Mouse (Mus musculus) gonadal fat pad, adult 2 months (tissue): ENCODE results near the gene C130026I21Rik. TPM values are rescaled to one million over a fixed set of nuclear protein-coding genes. Genes with fewer than 3 reads are reported as not detected.
"Not testable (repeated sequence)": the region's sequence is repeated elsewhere in the genome, so short reads cannot be mapped to it uniquely, and the experiment has no call there.

Experiments used
- DNase-seq: peaks from one replicate; pipeline ENCODE4 v3.0.0-alpha.2; 2012; ENCODE audit warnings: low read depth
- polyA plus RNA-seq: library from polyadenylated mRNA; depleted of rRNA; stranded (reverse); fragments of >200 nt; gene quantifications from 2 replicates; pipeline ENCODE4 v1.2.3, GENCODE M21; 2012; rRNA removed

C130026I21Rik gene
- polyA plus RNA-seq, result 0.34 and 0.44 TPM in 2 replicates

DNA sequence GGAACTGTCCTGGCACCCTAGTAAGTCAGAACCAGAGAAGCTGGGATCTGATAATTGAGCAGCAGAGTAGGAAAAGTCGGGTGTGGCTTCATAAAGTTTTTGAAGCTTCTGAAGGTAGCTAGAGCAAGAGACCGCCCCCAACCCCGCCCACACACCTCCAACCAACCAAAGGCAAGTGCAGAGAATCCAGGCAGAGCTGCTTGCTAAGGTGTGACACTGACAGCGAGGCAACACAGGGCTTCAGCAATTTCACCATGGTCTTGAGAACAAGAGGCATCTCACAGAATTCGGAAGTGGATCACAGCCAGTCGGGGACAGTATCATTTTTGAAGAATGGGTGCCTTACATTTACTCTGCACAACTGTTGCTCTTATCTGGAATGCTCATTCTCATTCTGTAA lies at the start of gene C130026I21Rik:
Gene C130026I21Rik (minus strand): TSS at position 101 of the 400 bp plus-strand sequence.
- not testable (repeated sequence) for DNase-seq

DNA sequence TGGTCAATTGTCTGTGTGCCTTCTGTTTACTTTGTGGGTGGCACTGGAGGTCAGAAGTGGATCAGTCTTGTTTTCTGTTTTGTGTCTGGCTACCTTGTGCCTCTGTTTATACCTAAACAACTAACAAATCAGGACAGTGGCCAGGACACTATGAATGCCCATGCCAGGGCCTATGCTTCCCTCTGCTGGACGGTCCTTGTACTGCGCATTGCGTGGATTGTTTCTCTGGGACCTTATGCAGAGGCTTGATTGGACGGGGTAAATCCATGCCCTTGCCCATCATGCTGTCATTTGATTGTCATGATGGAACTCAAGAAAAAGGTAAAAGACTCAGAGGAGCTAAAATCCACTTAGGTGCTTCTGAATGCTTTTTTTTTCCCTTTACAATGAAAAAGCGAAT lies 16.7 kb upstream of the C130026I21Rik start:
- DNase-seq, result not testable (repeated sequence)

DNA sequence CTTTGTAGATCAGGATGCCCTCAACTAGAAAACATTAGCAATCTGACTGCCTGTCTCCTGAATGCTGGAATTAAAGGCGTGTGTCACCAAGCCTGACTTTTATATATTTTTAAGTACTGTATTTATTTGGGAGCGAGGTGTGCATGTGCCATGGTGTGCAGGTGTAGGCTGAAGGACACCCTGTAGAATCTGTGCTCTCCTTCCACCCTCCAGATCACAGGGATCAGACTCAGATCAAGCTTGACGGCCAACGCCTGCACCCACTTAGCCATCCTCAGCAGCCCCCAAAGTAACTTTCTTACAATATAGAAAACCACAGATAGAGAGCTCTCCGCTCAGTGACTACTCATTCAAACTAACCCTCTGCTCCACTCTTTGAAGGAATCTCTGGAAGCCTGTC lies 6.1 kb upstream of the C130026I21Rik start:
- DNase-seq, result not testable (repeated sequence)

DNA sequence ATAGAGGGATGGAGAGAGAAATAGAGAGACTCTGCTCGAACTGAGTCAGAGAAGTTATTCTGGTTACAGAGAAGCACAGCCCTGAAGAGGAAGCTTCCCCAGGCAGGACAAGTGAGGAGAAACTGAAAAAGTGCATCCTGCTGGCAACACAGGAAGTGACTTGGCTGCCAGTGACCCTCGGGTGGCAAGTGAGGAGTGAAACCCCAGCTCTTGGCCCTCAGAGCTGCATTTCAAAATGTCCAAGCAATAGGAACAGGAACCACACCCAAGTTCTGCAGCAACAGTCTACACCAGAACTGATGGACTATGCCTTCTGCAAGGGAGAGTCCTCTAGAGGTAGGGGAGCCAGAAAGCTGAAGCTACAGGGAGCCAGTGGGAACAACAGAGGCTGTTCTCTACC lies 11.7 kb downstream of the C130026I21Rik start:
- not testable (repeated sequence) for DNase-seq

DNA sequence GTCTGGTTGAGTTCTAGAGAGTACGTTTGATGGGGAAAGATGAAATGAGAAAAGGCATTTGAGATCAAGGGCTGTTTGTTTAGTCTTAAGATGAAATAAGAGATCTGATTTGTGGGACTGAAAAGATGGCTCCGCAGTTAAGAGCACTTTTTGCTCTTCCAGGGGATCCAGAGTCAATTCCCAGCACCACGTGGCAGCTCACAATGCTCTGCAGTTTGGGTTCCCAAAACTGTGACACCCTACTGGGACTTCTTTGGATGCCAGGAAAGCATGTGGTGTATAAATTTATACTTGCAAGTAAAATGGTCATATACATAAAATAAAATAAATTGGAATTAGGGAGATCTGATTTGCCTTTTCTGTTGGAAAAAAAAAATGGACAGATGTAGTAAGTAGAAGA lies 15.1 kb downstream of the C130026I21Rik start:
- not testable (repeated sequence) for DNase-seq

DNA sequence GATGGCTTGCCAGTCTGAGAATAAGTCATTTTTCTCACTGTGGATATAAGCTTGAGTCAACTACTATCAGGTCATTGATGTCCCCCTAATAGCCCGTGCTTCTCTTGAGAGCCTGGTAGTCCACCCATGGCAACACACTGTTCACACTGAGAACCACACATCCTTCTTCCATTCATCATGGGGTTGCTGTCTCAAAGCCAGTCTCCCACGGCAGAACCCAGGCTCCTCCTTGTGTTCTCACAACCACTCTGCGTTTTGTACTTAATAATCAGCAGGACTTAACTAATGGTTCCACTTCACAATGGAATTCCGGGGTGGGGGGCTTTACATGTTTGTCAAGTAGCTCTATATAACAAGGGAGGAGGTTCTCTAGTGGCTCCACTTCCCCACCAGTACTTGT lies 19.2 kb downstream of the C130026I21Rik start:
- DNase-seq, result not testable (repeated sequence)

DNA sequence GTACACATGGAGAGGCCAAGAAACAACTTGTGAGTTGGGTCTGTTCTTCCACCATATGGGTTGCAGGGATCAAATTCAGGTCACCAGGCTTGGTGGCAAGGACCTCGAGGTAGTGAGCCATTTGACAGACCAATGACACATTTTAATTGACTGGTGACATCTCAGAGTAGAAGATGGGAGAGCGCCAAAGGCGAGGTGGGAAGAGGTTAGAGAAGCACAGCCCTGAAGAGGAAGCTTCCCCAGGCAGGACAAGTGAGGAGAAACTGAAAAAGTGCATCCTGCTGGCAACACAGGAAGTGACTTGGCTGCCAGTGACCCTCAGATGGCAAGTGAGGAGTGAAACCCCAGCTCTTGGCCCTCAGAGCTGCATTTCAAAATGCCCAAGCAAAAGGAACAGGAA lies 21.4 kb downstream of the C130026I21Rik start:
- DNase-seq, result not testable (repeated sequence)

DNA sequence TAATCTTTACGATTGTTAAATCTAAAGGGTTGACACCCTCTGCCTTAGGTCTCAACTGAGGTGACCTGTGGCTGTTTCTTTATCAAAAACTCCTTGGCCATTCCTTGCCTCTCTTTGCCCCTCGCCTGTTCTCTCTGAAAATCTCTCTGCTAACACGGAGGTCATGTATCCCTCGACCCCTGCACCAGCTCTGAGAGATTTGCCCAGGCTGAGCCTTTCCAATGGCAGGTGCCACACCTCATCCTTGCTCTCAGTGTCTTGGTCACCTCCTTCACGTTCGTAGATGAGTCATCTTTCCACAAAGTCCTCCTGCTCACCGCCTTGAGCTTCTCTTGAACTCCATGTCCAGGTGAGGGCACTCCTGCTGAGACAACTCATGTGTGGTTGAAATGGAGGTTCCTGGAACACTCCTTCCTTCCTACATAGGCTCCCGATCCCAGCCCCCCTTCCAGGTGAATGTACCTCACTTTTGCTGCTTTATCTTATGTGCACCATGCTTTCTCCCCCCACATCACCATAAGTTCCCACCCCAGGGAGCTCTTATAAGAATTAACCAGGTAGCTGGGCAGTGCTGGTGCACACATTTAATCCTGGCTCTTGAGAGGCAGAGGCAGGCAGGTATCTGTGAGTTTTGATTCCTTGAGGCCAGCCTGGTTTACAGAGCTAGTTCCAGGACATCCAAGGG lies 23.4 kb downstream of the C130026I21Rik start:
- not testable (repeated sequence) for DNase-seq

DNA sequence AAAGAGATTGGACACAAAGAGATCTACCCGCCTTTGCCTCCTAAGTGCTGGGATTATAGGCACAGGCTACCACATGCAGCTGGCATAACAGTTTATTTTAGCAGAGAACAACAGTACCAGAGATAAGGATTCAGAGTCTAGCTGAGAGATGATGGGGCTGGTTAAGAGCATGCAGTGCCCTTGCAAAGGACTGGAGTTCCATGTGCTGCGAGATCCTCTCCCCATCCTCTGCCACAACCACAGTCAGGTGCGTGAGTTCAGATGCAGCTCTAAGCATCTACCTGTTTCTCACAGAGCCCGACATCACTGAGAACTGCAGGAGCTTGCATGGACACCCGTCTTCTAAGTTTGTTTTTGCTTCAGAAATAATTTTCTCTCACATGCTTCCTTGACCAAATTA lies 24.1 kb downstream of the C130026I21Rik start:
- DNase-seq, result not testable (repeated sequence)

DNA sequence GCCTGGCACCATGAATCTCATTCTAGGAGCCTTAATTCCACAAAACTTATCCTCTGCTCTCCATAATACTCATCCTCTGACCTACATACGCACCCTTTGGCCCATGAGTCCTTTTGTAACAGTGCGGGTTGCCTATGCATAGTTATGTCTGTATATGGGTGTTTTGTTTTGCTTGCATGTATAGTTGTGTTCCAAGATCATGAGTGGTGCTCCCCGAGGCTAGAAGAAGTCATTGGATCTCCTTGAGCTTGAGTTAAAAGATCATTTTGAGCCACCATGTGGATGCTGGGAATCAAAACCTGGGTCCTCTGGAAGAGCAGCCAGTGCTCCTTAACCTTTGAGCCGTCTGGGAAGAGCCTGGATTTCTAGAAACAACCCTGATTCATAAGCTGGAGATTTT lies 25.4 kb downstream of the C130026I21Rik start:
- DNase-seq, result not testable (repeated sequence)

DNA sequence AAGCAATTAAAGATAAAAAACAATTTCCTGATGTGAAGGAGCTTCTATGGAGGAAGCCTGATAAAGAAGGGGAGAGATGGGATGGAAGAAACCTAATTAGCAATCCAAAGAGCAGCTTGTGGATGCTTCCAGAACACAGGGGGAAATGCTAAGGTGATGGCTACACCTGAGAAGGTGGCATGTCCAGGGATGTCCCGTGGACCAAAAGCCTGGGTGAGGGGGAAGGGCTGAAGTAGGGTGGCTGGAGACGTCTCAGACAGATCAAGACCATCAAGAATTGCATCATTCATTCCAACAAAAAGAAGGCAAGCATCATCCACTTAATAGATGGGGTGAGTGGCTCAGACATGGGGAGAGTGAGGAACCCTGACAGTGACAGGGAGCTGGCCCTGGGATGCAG lies 27.3 kb downstream of the C130026I21Rik start:
- DNase-seq, result not testable (repeated sequence)

DNA sequence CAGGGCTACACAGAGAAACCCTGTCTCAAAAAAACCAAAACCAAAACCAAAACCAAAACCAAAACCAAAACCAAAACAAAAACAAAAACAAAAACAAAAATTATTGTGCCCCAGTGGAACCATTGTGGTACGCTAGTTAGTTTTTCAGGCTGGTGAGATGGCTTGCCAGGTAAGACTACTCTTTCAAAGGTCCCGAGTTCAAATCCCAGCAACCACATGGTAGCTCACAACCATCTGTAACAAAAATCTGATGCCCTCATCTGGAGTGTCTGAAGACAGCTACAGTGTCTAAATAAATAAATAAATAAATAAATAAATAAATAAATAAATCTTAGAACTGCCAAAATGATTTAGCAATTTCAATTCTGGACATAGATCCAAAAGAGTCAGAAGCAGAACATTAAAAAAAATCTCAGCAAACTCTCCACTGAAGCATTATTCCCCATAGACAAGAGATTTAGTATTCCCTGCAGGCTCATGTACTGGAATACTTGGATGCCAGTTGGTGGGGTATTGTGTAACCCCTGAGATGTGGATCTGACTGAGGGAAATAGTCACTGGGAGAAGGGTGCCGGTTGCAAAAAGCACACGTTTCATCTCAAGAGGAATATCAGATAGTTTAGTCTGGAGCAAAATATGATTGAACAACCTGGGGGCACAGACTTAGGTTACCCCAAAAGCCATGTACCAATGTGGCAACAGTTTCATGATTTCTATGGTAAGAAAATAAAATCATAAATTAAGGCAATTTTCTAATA lies 31.2 kb downstream of the C130026I21Rik start:
- DNase-seq, result not testable (repeated sequence)

DNA sequence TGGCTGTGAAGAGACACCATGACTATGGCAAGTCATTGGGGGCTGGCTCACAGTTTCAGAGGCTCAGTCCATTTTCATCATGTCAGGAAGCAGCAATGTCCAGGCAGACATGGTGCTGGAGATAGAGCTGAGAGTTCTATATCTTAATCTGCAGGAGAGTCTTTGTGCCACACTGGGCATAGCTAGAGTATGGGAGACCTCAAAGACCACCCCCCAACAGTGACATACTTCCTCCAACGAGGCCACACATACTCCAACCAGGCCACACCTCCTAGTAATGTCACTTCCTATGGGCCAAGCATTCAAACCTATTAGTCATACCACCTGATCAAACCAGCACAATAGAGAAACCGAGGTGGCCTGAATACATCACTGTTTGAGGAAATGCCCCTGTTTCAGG lies 63.8 kb downstream of the C130026I21Rik start:
- DNase-seq, result not testable (repeated sequence)

DNA sequence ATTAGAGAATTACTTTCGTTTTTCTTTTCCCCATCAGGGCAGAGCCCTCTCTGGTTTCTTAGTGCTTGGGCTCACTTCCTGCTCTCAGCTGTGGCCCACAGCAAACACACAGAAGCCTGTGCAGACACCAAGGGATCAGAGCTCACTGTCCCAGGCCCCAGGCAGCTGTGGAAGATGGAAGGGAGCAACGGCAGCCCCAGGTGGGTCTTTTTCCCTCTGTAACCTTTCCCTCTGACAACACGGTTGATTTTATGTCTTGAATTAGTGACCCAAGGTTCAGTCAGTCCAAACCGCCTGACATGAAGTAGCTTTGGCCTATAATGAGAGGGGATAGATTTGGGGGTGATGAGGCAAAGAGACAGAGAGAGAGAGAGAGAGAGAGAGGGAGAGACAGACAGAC lies 70.8 kb downstream of the C130026I21Rik start:
- DNase-seq, result not testable (repeated sequence)

DNA sequence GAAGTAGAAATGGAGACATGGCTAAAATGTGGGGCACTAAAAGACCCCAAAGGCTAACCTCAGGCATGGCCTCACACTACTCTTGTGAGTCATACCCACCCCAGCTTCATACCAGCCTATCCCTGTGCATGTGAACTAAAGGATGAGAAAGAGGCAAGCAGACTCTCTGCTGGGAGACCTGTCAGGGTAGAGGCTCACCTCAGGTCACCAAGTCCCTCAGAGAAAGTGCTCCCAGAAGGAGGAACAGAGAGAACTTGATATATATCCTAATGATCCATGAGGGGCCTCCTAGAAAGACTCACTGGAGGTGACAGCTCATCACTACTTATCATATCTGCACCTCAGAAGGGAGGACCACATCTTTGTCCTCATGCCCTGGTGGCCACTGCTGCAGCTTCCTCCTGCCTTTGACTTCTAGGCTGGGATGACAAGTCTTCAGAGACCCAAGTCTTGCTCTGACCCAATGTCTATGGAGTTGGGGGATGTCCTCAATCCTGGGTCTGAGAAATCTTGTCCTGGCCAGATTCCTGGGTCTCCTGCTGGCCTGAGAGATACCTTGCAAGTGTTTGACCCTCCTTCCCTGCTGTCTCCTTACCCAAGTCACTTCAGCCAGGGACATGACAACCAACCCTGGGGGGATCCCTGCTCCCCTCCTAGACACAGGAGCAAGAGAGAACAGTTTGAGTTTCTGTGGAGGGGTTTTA lies 71.6 kb downstream of the C130026I21Rik start:
- DNase-seq, result not testable (repeated sequence)

DNA sequence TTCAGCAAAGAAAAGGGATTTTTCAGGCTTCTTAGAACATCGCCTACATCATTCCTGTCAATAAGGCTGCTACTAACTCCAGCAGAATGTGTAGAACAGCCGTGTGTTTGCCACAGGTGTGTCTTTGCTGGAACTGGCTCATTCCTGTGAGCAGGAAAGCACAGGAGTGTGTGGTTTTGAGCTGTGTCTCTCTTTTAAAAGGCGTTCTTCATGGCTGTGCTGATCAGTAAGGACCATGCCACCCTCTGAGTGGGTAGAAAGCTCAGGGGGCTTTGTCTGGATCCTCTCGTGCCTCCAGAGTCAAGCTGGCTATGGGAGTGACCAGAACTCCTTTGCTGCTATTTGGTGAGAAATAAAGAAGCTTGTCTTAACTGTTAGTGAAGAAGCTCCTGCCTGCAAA lies 73.6 kb downstream of the C130026I21Rik start:
- DNase-seq, result not testable (repeated sequence)

DNA sequence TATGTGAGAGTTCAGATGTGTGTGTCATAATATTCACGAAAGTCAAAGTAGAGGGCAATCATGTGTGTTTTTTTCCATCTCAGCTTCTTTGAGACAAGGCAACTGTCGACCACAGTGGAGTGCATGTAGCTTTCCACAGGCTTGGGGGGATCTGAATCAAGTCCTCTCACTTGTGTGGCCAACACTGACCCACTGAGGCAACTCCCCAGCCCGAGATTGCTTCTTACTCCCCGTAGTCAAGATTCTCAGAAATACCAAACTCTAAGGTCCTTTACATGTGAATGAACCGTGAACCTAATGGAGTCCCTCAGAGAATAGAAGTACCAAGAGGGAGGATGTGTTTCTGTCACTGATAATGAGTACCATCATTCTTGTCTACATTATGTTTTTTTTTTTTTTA lies 76.6 kb downstream of the C130026I21Rik start:
- DNase-seq, result not testable (repeated sequence)

DNA sequence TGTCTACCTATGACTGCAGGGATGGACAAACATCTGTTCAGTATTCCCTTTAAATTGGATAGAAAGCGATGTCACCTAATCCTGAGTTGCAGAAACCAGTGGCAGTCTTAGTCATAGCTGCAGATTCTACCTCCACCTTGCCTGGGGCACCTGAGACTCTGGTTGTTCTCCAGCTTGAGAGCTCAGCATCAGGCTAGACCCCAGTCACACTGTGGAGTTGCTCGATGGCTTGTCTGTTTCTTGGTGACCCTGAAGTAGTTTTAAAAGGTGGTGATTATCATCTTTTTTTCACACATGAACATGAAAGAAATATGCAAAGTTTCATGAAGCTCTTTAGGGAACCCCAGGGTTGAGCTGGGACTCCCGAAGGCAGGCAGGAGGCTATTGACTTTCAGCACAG lies 88.4 kb downstream of the C130026I21Rik start:
- not testable (repeated sequence) for DNase-seq

DNA sequence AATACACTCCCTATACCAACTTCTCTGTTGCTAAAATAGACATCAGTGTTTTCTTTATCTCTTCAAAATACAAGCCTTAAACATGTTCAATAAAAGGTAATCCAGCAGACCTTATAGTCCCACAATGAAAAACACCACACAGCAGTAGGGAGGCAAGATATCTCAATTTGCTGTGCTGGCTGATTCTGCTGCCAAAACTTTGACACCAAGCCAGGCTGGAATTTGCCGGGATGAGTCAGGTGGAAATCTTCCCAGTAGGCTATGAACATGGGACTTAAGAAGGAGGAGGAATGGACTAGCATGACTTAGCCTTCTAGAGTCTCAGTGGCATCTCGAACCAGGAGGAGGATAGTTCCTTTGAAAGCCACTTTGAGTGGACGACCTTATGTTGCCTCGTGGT lies 91.4 kb downstream of the C130026I21Rik start:
- DNase-seq, result not testable (repeated sequence)

DNA sequence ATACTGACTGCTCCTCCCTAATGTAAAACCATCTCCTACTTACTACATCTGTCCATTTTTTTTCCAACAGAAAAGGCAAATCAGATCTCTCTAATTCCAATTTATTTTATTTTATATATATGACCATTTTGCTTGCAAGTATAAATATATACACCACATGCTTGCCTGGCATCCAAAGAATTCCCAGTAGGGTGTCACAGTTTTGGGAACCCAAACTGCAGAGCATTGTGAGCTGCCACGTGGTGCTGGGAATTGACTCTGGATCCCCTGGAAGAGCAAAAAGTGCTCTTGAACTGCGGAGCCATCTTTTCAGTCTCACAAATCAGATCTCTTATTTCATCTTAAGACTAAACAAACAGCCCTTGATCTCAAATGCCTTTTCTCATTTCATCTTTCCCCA lies 107.5 kb downstream of the C130026I21Rik start:
- DNase-seq, result not testable (repeated sequence)

DNA sequence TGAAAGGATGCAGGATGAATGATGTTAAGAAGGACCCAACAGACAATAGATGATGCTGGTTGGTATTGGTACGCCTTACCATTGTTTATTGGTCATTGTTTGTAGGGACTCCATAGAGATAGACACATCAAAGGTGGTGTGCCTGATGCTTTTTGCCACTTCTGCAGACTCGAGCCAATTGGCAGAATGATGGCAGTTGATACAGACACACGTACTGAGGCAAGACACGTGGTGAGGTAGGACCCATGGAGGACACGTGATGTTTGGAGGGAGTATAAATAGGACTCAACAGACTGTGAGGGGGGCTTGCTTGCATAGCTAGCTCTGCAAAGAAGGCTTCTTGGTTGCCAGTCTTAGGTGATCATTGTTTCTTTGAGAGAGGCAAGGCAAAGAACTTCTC lies 115.2 kb downstream of the C130026I21Rik start:
- not testable (repeated sequence) for DNase-seq

DNA sequence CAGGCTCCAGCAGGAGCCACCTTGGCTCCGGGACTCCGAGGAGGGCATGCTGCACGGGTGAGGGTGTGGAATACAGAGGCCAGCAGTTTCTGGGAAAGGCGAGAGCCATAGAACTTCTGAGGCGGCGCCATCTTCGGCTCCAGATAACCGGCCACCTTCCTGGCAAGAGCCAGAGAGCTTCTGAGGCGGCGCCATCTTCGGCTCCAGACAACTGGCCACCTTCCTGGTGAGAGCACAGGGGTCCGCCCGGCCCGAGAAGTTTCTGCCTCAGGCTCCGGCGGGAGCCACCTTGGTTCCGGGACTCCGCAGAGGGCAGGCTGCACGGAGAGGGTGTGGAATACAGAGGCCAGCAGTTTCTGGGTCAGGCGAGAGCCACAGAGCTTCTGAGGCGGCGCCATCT lies 136.7 kb downstream of the C130026I21Rik start:
- not testable (repeated sequence) for DNase-seq
